Mouse (Mus musculus): ENCODE measurements around the gene Trip11. TPM values are rescaled to one million over a fixed set of nuclear protein-coding genes. Genes with fewer than 3 reads are reported as not detected.
A peak's percentile ranks its signal among the peaks of the same experiment; 100 is the strongest.

The Trip11 gene
- polyA plus RNA-seq, 1 experiment from 2014 or later = 24.3 TPM

DNA sequence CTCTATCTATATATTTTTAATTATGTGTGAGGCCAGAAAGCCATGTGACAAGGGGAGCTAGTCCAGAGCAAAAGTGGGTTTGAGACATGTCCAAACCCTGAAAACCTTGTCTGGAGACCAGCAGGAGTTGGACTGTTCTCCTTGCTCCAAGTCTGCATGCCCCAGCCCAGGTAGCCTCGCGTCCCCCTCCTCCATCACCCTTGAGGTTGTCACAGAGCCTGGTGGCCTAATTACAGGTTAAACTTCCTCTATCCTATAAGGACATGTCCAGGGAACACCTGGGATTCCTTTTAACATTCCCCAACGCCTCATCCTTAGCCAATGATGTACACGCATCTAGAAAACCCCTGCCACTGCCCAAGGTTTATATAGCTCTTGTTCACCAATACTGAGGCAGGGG, 89.9 kb downstream of the Trip11 start:
- H3K4me2 ChIP-seq (ENCODE audit: low read length) = no peak overlapping the region
- H3K4me3 ChIP-seq (replicated peaks; ENCODE audit: low read depth, low read length) = no peak overlapping the region
- H3K4me1 ChIP-seq (ENCODE audit: control insufficient read depth, insufficient read depth, low read length) = 0 out of 2 replicates have a peak, but pooled peaks cover 4% of the 10 kb centered on the region
- DNase-seq (no peak), ATAC-seq (ENCODE audit: low FRiP score, low TSS enrichment) (no peak)
- no peak overlapping the region for H3K9ac ChIP-seq (replicated peaks; ENCODE audit: low read length)
- no peaks in the 10 kb centered on the region for H3K9me3 ChIP-seq (ENCODE audit: control insufficient read depth, low read length)
- WGBS = 93% methylated on average over 4 of the region's 4 CpGs
- no peaks in the 10 kb centered on the region for H3K36me3 ChIP-seq (ENCODE audit: control insufficient read depth, insufficient read depth, low read length)
- H3K27me3 ChIP-seq (ENCODE audit: control insufficient read depth, insufficient read depth, low read length) = peaks cover 10% of the 10 kb centered on the region
- H3K27ac ChIP-seq (replicated peaks; ENCODE audit: low read depth, low read length) = no peak overlapping the region

DNA sequence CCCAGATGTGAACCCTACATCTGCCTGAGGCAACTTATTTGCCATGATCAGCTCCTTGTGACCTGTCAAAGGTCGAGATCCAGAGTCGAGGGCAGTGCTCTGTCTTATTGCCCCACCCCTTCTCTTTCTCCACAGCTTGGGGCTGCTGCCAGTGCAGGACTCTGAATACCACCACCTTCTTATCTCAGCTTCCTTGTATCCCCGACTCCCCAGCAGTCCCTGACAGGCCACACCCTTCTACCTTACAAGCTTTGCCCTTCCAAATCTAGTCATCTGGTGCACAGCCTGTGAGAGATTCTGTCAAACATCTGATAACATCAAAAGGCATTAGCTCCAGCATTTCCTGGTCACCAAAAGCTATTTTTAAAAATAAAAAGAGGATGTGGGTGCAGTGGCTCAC, 91.5 kb downstream of the Trip11 start:
- WGBS = 38% methylated on average over 3 of the region's 3 CpGs
- Histone ChIP-seq H3K9ac (replicated peaks; ENCODE audit: low read length) (no peak overlapping the region), H3K27ac (replicated peaks; ENCODE audit: low read depth, low read length) (no peak overlapping the region), H3K4me2 (ENCODE audit: low read length) (no peak overlapping the region), H3K4me3 (replicated peaks; ENCODE audit: low read depth, low read length) (no peak overlapping the region), H3K27me3 (ENCODE audit: control insufficient read depth, insufficient read depth, low read length) (peaks cover 10% of the 10 kb centered on the region), H3K36me3 (ENCODE audit: control insufficient read depth, insufficient read depth, low read length) (no peaks in the 10 kb centered on the region), H3K4me1 (ENCODE audit: control insufficient read depth, insufficient read depth, low read length) (0 out of 2 replicates have a peak, but pooled peaks cover 4% of the 10 kb centered on the region), H3K9me3 (ENCODE audit: control insufficient read depth, low read length) (no peaks in the 10 kb centered on the region)
- DNase-seq = no peak
- ATAC-seq (ENCODE audit: low FRiP score, low TSS enrichment) = no peak

DNA sequence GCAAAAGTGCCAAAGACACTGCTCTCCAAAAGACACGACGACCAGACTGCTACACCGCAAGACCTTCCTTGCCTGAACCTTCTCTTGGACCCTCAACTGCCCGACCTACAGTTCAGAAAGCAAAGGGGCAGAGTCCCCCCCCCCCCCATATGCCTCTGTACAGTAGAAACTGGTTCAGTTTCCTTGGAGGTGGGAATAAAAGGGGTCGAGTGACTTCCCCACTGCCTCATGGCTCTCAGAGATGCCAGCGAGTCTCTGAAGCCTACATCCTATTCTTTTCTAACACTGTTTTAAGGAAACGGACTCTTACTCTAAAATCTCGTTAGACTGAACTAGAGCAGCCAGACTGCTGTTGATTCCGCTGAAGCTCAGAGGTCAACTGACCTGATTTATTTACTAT, 93.5 kb downstream of the Trip11 start:
- Histone ChIP-seq H3K36me3 (ENCODE audit: control insufficient read depth, insufficient read depth, low read length) (no peaks in the 10 kb centered on the region), H3K9me3 (ENCODE audit: control insufficient read depth, low read length) (no peaks in the 10 kb centered on the region), H3K4me1 (ENCODE audit: control insufficient read depth, insufficient read depth, low read length) (0 out of 2 replicates have a peak, but pooled peaks cover 4% of the 10 kb centered on the region), H3K27me3 (ENCODE audit: control insufficient read depth, insufficient read depth, low read length) (peaks cover 10% of the 10 kb centered on the region), H3K9ac (replicated peaks; ENCODE audit: low read length) (no peak overlapping the region), H3K27ac (replicated peaks; ENCODE audit: low read depth, low read length) (no peak overlapping the region), H3K4me3 (replicated peaks; ENCODE audit: low read depth, low read length) (peak overlapping the region; percentile 45; the same call in 1 of the 2 replicates), H3K4me2 (ENCODE audit: low read length) (peak overlapping the region; percentile 93)
- DNase-seq = no peak
- no peak for ATAC-seq (ENCODE audit: low FRiP score, low TSS enrichment)
- 44% methylated on average over 9 of the region's 9 CpGs for WGBS

DNA sequence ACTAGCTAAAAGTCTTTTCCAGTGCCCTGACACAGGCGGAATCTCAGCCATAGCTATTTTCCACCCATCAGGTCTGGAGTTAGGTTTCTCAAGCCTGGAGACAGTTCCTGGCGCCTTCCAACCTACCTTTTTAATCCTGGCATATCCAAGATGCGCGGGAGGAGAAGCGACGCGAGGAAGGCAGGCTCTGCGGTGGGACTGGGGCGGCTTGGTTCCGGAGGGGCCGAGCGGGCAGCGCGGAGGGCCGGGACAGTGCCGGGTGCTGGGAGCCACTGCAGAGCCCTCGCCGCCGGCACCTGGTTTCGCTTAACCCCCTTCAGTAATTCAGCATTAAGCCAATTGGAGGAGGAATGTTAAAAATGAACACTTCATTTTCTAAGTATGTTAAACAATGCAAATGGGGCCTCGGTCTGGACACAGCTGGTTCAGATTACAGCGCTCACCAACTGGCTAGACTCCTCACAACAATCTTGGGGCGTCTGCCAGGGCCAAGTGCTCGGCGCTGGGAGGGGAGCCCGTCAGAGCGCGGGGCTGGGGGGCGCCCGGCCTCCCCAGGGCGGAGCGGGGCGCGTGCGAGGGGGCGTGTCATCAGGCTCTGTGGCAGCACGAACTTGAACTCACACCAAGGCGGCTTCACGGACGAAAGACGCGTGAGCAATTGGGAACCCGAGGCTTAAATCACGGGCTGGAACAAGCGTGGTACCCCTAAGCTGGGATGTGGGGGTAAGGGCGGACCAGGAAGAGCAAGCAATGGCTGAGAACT, 94.3 kb downstream of the Trip11 start, which contains the start of gene Fbln5:
Gene Fbln5, minus strand, starts transcription at position 448 of the 763 bp plus-strand sequence.
- peak within 1 kb of the TSS; percentile 51 for H3K9ac ChIP-seq (replicated peaks; ENCODE audit: low read length)
- peak within 1 kb of the TSS; percentile 45 for H3K4me3 ChIP-seq (replicated peaks; ENCODE audit: low read depth, low read length)
- 0 out of 2 replicates have a peak, but pooled peaks cover 4% of the 10 kb centered on the region for H3K4me1 ChIP-seq (ENCODE audit: control insufficient read depth, insufficient read depth, low read length)
- no peaks in the 10 kb centered on the region for H3K9me3 ChIP-seq (ENCODE audit: control insufficient read depth, low read length)
- WGBS = under 1% methylated on average over 46 of the region's 46 CpGs
- peak; percentile 49; the same call in 1 of the 2 replicates for ATAC-seq (ENCODE audit: low FRiP score, low TSS enrichment)
- no peak within 1 kb of the TSS for H3K27ac ChIP-seq (replicated peaks; ENCODE audit: low read depth, low read length)
- H3K4me2 ChIP-seq (ENCODE audit: low read length) = peak within 1 kb of the TSS; percentile 93
- peak; percentile 63 for DNase-seq
- peaks cover 10% of the 10 kb centered on the region for H3K27me3 ChIP-seq (ENCODE audit: control insufficient read depth, insufficient read depth, low read length)
- no peaks in the 10 kb centered on the region for H3K36me3 ChIP-seq (ENCODE audit: control insufficient read depth, insufficient read depth, low read length)

DNA sequence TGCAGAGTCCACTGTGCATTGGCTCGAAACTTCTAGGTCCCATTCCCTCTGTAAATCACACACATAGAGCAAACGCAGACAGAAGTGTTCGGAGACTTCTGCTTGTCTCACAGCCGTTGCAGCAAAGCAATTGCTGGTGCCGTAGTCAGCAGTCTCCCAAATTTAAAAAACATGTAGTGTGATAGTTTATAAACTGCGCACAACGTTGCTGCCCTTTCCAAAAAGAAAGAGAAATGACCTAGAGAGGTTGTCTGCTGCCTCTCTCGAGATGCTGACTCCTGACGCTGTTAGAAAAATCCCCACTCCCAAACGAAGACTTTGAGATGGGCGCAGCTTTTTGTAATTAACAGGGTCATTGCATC, 94.8 kb downstream of the Trip11 start:
- Histone ChIP-seq H3K4me3 (replicated peaks; ENCODE audit: low read depth, low read length) (peak overlapping the region; percentile 45), H3K9ac (replicated peaks; ENCODE audit: low read length) (no peak overlapping the region; the same call in 1 of the 2 replicates), H3K4me1 (ENCODE audit: control insufficient read depth, insufficient read depth, low read length) (0 out of 2 replicates have a peak, but pooled peaks cover 4% of the 10 kb centered on the region), H3K4me2 (ENCODE audit: low read length) (peak overlapping the region; percentile 93), H3K27ac (replicated peaks; ENCODE audit: low read depth, low read length) (no peak overlapping the region), H3K36me3 (ENCODE audit: control insufficient read depth, insufficient read depth, low read length) (no peaks in the 10 kb centered on the region), H3K9me3 (ENCODE audit: control insufficient read depth, low read length) (no peaks in the 10 kb centered on the region), H3K27me3 (ENCODE audit: control insufficient read depth, insufficient read depth, low read length) (peaks cover 10% of the 10 kb centered on the region)
- 33% methylated on average over 11 of the region's 11 CpGs for WGBS
- DNase-seq = no peak
- ATAC-seq (ENCODE audit: low FRiP score, low TSS enrichment) = no peak

DNA sequence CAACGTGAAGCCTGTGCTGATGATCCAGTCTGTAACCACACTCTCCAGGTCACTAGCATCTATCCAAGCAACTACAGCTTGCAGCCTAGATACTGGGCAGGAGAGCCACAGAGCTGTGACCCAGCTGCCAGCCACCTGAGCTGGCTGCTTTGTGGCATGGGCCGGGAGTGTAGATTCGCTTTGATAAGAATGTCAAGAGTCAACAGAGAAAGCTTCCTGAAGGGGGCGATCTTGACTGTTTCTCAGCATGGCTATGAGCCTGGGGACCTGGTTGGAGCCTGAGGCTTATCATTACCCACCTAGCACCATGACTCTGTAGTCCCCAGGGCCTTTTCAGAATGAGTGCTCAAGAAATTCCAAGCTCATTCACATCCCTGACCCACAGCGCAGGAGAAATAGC, 96.3 kb downstream of the Trip11 start:
- 41% methylated on average over 5 of the region's 5 CpGs for WGBS
- 0 out of 2 replicates have a peak, but pooled peaks cover 4% of the 10 kb centered on the region for H3K4me1 ChIP-seq (ENCODE audit: control insufficient read depth, insufficient read depth, low read length)
- no peak overlapping the region for H3K9ac ChIP-seq (replicated peaks; ENCODE audit: low read length)
- no peaks in the 10 kb centered on the region for H3K9me3 ChIP-seq (ENCODE audit: control insufficient read depth, low read length)
- H3K4me2 ChIP-seq (ENCODE audit: low read length) = no peak overlapping the region
- DNase-seq (peak; percentile 22), ATAC-seq (ENCODE audit: low FRiP score, low TSS enrichment) (no peak)
- no peak overlapping the region for H3K27ac ChIP-seq (replicated peaks; ENCODE audit: low read depth, low read length)
- H3K27me3 ChIP-seq (ENCODE audit: control insufficient read depth, insufficient read depth, low read length) = peaks cover 10% of the 10 kb centered on the region
- H3K36me3 ChIP-seq (ENCODE audit: control insufficient read depth, insufficient read depth, low read length) = no peaks in the 10 kb centered on the region
- H3K4me3 ChIP-seq (replicated peaks; ENCODE audit: low read depth, low read length) = no peak overlapping the region

DNA sequence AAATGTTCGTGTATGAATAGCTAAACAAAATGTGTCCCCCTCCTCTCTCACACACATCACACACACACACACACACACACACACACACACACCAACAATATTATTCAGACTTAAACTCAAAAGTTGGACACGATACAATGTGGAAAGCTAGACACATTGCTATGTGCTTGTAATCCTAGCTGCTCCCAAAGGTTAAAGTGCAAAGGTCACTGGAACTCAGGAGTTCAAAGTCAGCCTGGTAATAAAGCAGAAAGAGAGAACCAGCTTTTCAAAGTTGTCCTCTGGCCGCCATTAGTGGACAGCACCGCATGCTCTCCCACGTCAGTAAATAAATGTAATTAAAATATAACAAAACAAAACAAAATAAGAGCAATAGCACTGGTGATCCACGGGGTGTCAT, 97.3 kb downstream of the Trip11 start:
- H3K9me3 ChIP-seq (ENCODE audit: control insufficient read depth, low read length) = no peaks in the 10 kb centered on the region
- 81% methylated on average over 6 of the region's 6 CpGs for WGBS
- ATAC-seq (ENCODE audit: low FRiP score, low TSS enrichment) = no peak
- H3K27ac ChIP-seq (replicated peaks; ENCODE audit: low read depth, low read length) = no peak overlapping the region
- no peak overlapping the region for H3K4me3 ChIP-seq (replicated peaks; ENCODE audit: low read depth, low read length)
- H3K4me1 ChIP-seq (ENCODE audit: control insufficient read depth, insufficient read depth, low read length) = 0 out of 2 replicates have a peak, but pooled peaks cover 4% of the 10 kb centered on the region
- DNase-seq = no peak
- H3K36me3 ChIP-seq (ENCODE audit: control insufficient read depth, insufficient read depth, low read length) = no peaks in the 10 kb centered on the region
- H3K9ac ChIP-seq (replicated peaks; ENCODE audit: low read length) = no peak overlapping the region
- H3K27me3 ChIP-seq (ENCODE audit: control insufficient read depth, insufficient read depth, low read length) = peaks cover 10% of the 10 kb centered on the region
- no peak overlapping the region for H3K4me2 ChIP-seq (ENCODE audit: low read length)

DNA sequence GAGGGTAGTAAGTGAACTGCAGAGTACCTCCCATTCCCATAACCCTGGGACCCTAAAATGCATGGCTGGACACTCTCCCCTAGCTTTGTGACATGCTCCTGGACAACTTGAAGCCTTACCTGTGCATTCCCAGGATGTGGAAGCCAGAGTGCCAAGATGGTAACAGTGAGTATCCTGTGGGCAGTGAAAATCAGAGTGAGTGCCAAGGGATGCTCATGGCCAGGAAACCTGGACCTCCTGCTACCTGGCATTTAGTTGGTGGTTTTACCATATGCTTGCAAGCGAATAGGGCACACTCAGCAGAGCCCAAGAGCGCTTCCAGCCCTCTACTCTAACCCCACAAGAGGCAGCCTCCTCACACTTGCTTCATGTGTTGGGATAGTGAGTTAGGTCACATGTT, 98.6 kb downstream of the Trip11 start:
- Histone ChIP-seq H3K4me3 (replicated peaks; ENCODE audit: low read depth, low read length) (no peak overlapping the region), H3K27ac (replicated peaks; ENCODE audit: low read depth, low read length) (no peak overlapping the region), H3K4me2 (ENCODE audit: low read length) (no peak overlapping the region), H3K4me1 (ENCODE audit: control insufficient read depth, insufficient read depth, low read length) (0 out of 2 replicates have a peak, but pooled peaks cover 4% of the 10 kb centered on the region), H3K9ac (replicated peaks; ENCODE audit: low read length) (no peak overlapping the region), H3K36me3 (ENCODE audit: control insufficient read depth, insufficient read depth, low read length) (no peaks in the 10 kb centered on the region), H3K27me3 (ENCODE audit: control insufficient read depth, insufficient read depth, low read length) (peaks cover 6% of the 10 kb centered on the region), H3K9me3 (ENCODE audit: control insufficient read depth, low read length) (no peaks in the 10 kb centered on the region)
- ATAC-seq (ENCODE audit: low FRiP score, low TSS enrichment) (no peak), DNase-seq (no peak)
- WGBS = 94% methylated on average over 2 of the region's 2 CpGs

DNA sequence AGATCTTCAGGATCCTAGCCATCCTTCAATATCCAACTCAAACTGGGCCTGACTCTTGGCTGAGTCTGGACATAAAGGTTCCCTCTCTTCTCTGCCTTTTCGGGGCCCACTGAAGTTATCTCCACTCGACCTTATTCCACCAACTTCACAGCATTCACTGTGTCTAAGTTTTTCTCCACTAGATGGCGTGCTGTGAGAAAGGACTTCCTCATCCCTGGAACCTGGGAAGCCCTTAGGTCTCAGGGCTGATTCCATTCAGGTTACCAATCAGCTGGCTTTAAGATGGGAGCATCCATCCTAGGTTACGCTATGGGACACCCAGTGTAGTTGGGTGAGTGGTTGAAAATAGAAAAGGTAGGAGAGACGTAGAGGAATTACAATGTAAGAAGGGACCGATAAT, 101.9 kb downstream of the Trip11 start:
- peak; percentile 13 for DNase-seq
- 68% methylated on average over 6 of the region's 6 CpGs for WGBS

More for the DNA sequence above, 101.9 kb downstream of the Trip11 start:
- Histone ChIP-seq H3K36me3 (ENCODE audit: control insufficient read depth, insufficient read depth, low read length) (no peaks in the 10 kb centered on the region), H3K4me2 (ENCODE audit: low read length) (no peak overlapping the region), H3K27ac (replicated peaks; ENCODE audit: low read depth, low read length) (no peak overlapping the region), H3K27me3 (ENCODE audit: control insufficient read depth, insufficient read depth, low read length) (no peaks in the 10 kb centered on the region), H3K9me3 (ENCODE audit: control insufficient read depth, low read length) (no peaks in the 10 kb centered on the region), H3K4me1 (ENCODE audit: control insufficient read depth, insufficient read depth, low read length) (no peaks in the 10 kb centered on the region), H3K9ac (replicated peaks; ENCODE audit: low read length) (no peak overlapping the region), H3K4me3 (replicated peaks; ENCODE audit: low read depth, low read length) (no peak overlapping the region)
- ATAC-seq (ENCODE audit: low FRiP score, low TSS enrichment) = no peak

Measured in midbrain, embryonic 14.5 days (tissue).